Mouse (Mus musculus): ENCODE results near the gene Crygd. TPM values are rescaled to one million over a fixed set of nuclear protein-coding genes. Genes with fewer than 3 reads are reported as not detected.

Crygd gene
- not detected in 2 replicates for polyA plus RNA-seq (2015; fragmentation: Nextera tagmentation; extraction: Ambion mirVana)

- H3K36me3 ChIP-seq: no peaks in the 10 kb centered on the region
Measured at GRCm38 (mm10) chr1:65063352-65063751, at the start of gene Crygd. Crygd (minus strand) TSS chr1:65063452.

GRCm38 (mm10) chr1:65112807-65113196, 49.5 kb upstream of the Crygd start:
- H3K4me3 ChIP-seq: 0 out of 2 replicates have a peak overlapping the region, but pooled peaks have one; percentile 6
- no peaks in the 10 kb centered on the region for H3K27me3 ChIP-seq
- H3K36me3 ChIP-seq: no peaks in the 10 kb centered on the region
- no peak for ATAC-seq (ENCODE audit: insufficient number of reproducible peaks, insufficient read depth, low FRiP score, low TSS enrichment, low read depth)
- H3K4me2 ChIP-seq: peak overlapping the region; percentile 47
- H3K9ac ChIP-seq: no peak overlapping the region
- no peaks in the 10 kb centered on the region for H3K9me3 ChIP-seq
- H3K27ac ChIP-seq: no peak overlapping the region
- 52% methylated on average over 14 of the region's 14 CpGs for WGBS
- H3K4me1 ChIP-seq: no peaks in the 10 kb centered on the region

More at GRCm38 (mm10) chr1:65063352-65063751, at the start of gene Crygd:
- H3K27me3 ChIP-seq: no peaks in the 10 kb centered on the region
- H3K4me3 ChIP-seq: no peak within 1 kb of the TSS
- H3K4me2 ChIP-seq: no peak within 1 kb of the TSS
- no peaks in the 10 kb centered on the region for H3K4me1 ChIP-seq
- ATAC-seq (ENCODE audit: insufficient number of reproducible peaks, insufficient read depth, low FRiP score, low TSS enrichment, low read depth): no peak
- no peak within 1 kb of the TSS for H3K27ac ChIP-seq
- WGBS: 87% methylated on average over 8 of the region's 8 CpGs
- H3K9ac ChIP-seq: no peak within 1 kb of the TSS
- no peaks in the 10 kb centered on the region for H3K9me3 ChIP-seq

- no peak for ATAC-seq (ENCODE audit: insufficient number of reproducible peaks, insufficient read depth, low FRiP score, low TSS enrichment, low read depth)
- WGBS: 11% methylated on average over 8 of the region's 8 CpGs
- no peaks in the 10 kb centered on the region for H3K36me3 ChIP-seq
- H3K27ac ChIP-seq: no peak overlapping the region
- no peaks in the 10 kb centered on the region for H3K4me1 ChIP-seq
- peak overlapping the region; percentile 6; the same call in 1 of the 2 replicates for H3K4me3 ChIP-seq
- H3K4me2 ChIP-seq: peak overlapping the region; percentile 47
- H3K9ac ChIP-seq: no peak overlapping the region
- H3K27me3 ChIP-seq: no peaks in the 10 kb centered on the region
- no peaks in the 10 kb centered on the region for H3K9me3 ChIP-seq
Measured at GRCm38 (mm10) chr1:65112031-65112806, 49.0 kb upstream of the Crygd start.

DNA sequence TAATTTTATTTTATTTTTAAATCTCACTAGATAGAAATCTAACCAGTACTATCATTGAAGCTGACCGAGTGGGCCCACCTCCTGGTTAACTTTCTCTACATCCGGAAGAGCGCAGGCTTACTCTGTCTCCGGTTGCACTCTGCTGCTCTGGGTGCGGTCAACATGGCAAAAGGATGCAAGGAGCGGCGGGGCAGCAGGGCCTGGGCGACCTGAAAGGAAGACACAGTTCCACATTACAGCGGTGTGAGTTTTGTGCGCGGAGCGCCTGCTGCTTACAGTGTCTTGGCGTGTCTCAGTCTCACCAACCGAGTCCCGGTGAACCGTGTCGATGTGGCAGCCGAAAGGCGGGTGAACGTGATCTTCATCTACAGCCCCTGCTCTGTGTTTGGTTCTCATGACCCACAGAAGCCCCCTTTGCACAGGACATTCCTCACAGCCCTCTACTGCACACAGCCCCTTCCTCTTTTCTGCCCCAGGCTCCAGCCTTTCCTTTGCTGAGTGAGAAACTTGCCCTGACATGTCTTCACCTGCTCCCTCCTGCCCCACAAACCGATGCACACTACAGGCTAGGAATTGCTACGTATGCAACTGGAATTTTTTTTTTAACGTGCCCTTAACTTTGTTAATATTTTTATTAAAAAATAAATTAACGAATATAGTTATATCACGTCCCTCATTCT, 46.6 kb upstream of the Crygd start:
- no peak overlapping the region for H3K4me3 ChIP-seq
- H3K27ac ChIP-seq: no peak overlapping the region
- no peak for ATAC-seq (ENCODE audit: insufficient number of reproducible peaks, insufficient read depth, low FRiP score, low TSS enrichment, low read depth)
- no peaks in the 10 kb centered on the region for H3K36me3 ChIP-seq
- H3K4me1 ChIP-seq: no peaks in the 10 kb centered on the region
- no peaks in the 10 kb centered on the region for H3K27me3 ChIP-seq
- H3K9ac ChIP-seq: no peak overlapping the region
- H3K9me3 ChIP-seq: no peaks in the 10 kb centered on the region
- 74% methylated on average over 25 of the region's 25 CpGs for WGBS
- H3K4me2 ChIP-seq: no peak overlapping the region

DNA sequence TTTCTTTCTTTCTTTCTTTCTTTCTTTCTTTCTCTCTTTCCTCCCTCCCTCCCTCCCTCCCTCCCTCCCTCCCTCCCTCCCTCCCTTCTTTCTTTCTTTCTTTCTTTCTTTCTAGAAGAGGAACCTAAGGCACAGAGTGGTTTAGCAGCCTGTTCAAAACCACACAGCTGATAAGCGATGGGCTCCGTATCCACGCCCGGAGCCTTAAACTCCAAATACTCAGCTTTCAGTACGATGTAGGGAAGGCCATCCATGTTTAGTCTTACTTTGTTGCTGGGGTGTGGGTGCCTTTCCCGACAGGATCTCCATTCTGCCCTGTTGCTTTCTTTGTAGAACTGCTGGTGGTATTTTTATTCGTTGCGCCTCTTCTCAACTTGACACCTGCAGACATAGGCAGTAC, 45.9 kb upstream of the Crygd start:
- H3K4me2 ChIP-seq: no peak overlapping the region
- no peak for ATAC-seq (ENCODE audit: insufficient number of reproducible peaks, insufficient read depth, low FRiP score, low TSS enrichment, low read depth)
- H3K36me3 ChIP-seq: no peaks in the 10 kb centered on the region
- no peak overlapping the region for H3K9ac ChIP-seq
- WGBS: 92% methylated on average over 8 of the region's 8 CpGs
- no peaks in the 10 kb centered on the region for H3K27me3 ChIP-seq
- no peaks in the 10 kb centered on the region for H3K4me1 ChIP-seq
- H3K9me3 ChIP-seq: no peaks in the 10 kb centered on the region
- H3K4me3 ChIP-seq: no peak overlapping the region
- no peak overlapping the region for H3K27ac ChIP-seq

DNA sequence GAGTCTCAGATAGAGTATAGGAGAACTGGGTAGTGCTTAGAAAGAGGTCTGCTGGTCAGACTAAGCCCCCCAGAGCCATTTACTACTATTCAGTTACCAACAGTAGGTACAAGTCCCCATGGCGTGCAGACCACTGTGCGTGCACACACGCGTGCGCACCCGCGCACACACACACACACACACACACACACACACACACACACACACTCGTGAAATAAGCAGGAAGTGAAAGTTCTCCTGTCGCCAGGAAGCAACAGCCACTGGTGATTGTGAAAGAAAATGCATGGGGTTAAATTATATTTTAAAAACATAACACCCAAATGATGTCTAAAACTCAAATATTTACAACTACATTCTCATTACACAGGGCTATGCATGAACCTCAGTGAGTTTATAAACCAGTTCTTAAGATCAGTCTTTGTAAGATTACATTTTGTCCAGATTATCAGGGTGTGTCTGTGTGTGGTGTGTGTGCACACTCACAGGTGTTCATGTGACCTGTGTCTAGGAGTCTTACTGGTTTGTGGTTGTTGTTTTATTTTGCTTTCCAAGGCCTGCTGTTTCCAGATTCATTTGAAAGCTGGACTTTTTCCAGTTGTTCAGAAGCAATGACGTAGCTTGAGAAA, 44.5 kb upstream of the Crygd start:
- Histone ChIP-seq H3K4me2 (no peak overlapping the region), H3K27me3 (no peaks in the 10 kb centered on the region), H3K4me1 (no peaks in the 10 kb centered on the region), H3K9ac (no peak overlapping the region), H3K36me3 (no peaks in the 10 kb centered on the region), H3K9me3 (no peaks in the 10 kb centered on the region), H3K27ac (no peak overlapping the region), H3K4me3 (no peak overlapping the region)
- WGBS: 91% methylated on average over 10 of the region's 10 CpGs
- no peak for ATAC-seq (ENCODE audit: insufficient number of reproducible peaks, insufficient read depth, low FRiP score, low TSS enrichment, low read depth)

DNA sequence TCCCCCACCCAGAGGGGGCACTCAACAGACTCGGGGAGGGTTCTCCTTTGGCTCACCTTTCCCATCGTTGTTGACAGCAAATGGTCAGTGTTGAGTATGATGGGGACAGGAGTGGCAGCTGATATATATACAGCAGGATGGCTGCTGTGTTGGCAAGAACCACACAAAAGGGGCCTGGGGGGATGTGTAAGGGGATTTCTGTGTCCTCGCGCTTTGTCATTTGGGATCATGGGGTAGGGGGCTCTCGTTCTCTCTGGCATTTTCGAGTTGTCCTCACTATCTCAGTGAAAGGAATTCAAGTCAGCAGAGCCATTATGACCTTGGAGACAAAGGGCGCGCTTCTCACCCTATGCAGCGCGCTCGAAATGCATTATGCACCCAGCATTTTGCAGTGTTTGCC, 40.0 kb upstream of the Crygd start, which contains the start of gene Cryga:
Gene Cryga, minus strand, starts transcription at position 101 of the 400 bp plus-strand sequence.
- no peak within 1 kb of the TSS for H3K4me3 ChIP-seq
- 90% methylated on average over 11 of the region's 11 CpGs for WGBS
- no peaks in the 10 kb centered on the region for H3K4me1 ChIP-seq
- ATAC-seq (ENCODE audit: insufficient number of reproducible peaks, insufficient read depth, low FRiP score, low TSS enrichment, low read depth): no peak
- H3K36me3 ChIP-seq: no peaks in the 10 kb centered on the region
- H3K27ac ChIP-seq: no peak within 1 kb of the TSS
- H3K4me2 ChIP-seq: no peak within 1 kb of the TSS
- H3K9me3 ChIP-seq: no peaks in the 10 kb centered on the region
- no peaks in the 10 kb centered on the region for H3K27me3 ChIP-seq
- no peak within 1 kb of the TSS for H3K9ac ChIP-seq

DNA sequence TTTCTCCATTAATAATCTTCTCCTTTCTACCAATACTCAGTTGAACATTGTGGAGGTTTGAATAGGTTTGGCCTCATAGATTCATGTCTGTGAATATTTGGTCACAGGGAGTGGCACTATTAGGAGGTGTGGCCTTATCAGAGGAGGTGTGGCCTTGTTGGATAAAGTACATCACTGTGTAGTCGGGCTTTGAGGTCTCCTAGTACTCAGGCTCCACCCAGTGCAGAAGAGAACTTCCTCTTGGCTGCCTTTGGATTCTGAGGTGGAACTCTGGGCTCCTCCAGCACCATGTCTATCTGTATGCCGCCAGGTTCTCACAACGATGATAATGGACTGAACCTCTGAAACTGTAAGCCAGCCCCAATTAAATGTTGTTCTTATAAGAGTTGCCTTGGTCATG, 33.7 kb upstream of the Crygd start:
- no peaks in the 10 kb centered on the region for H3K36me3 ChIP-seq
- H3K27me3 ChIP-seq: no peaks in the 10 kb centered on the region
- H3K9me3 ChIP-seq: no peaks in the 10 kb centered on the region
- no peak overlapping the region for H3K9ac ChIP-seq
- no peak overlapping the region for H3K27ac ChIP-seq
- 83% methylated on average over 3 of the region's 3 CpGs for WGBS
- H3K4me2 ChIP-seq: no peak overlapping the region
- H3K4me1 ChIP-seq: no peaks in the 10 kb centered on the region
- ATAC-seq (ENCODE audit: insufficient number of reproducible peaks, insufficient read depth, low FRiP score, low TSS enrichment, low read depth): no peak; the same call in 1 of the 2 replicates
- H3K4me3 ChIP-seq: no peak overlapping the region

GRCm38 (mm10) chr1:65091566-65091965, 28.3 kb upstream of the Crygd start:
- Histone ChIP-seq H3K4me3 (no peak overlapping the region), H3K4me2 (no peak overlapping the region), H3K4me1 (no peaks in the 10 kb centered on the region), H3K27ac (no peak overlapping the region), H3K9ac (no peak overlapping the region), H3K36me3 (no peaks in the 10 kb centered on the region), H3K27me3 (no peaks in the 10 kb centered on the region), H3K9me3 (no peaks in the 10 kb centered on the region)
- ATAC-seq (ENCODE audit: insufficient number of reproducible peaks, insufficient read depth, low FRiP score, low TSS enrichment, low read depth): no peak
- WGBS: 78% methylated on average over 3 of the region's 3 CpGs

GRCm38 (mm10) chr1:65090370-65090769, 27.1 kb upstream of the Crygd start:
- Histone ChIP-seq H3K4me2 (no peak overlapping the region), H3K9me3 (no peaks in the 10 kb centered on the region), H3K4me3 (no peak overlapping the region), H3K27ac (no peak overlapping the region), H3K27me3 (no peaks in the 10 kb centered on the region), H3K9ac (no peak overlapping the region), H3K4me1 (no peaks in the 10 kb centered on the region), H3K36me3 (no peaks in the 10 kb centered on the region)
- ATAC-seq (ENCODE audit: insufficient number of reproducible peaks, insufficient read depth, low FRiP score, low TSS enrichment, low read depth): no peak
- WGBS: 70% methylated on average over 2 of the region's 2 CpGs

DNA sequence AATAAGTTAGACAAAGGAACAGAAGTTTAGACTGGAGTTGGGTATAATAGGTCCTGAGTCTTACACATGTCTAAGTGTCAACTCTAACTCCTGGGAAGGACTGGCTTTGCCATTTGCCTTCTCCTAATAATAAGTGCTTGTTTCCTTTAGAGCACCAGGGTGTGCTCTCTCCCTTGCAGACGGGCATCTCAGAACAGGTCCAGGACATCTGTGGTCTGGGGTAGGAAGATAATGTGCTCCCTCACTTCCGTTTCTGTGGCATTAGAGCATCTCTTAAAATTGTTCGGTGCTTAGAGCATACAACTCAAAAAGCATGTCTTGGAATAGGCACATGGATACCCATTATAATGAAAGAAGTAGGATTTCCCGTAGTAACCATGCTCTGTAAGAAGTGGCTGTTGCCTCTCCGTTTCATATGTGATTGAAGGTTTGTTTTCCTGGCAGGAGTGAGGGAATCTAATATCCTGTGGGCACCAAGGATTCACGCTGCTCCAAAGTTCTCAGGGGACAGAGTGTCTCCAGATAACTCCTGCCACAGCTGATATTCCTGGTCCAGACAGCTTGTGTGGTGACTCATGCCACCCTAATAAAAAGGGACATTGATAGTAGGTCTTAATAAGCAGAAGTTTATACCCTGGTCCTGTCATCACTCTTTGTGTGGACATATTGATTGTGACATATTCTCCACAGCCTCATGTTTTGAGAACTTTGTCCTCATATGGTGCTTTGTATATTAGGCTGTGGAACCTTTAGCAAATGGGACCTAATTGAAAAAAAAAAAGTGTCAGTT, 25.5 kb upstream of the Crygd start:
- no peaks in the 10 kb centered on the region for H3K27me3 ChIP-seq
- WGBS: 72% methylated on average over 6 of the region's 6 CpGs
- H3K36me3 ChIP-seq: no peaks in the 10 kb centered on the region
- no peaks in the 10 kb centered on the region for H3K9me3 ChIP-seq
- no peaks in the 10 kb centered on the region for H3K4me1 ChIP-seq
- no peak overlapping the region for H3K4me3 ChIP-seq
- ATAC-seq (ENCODE audit: insufficient number of reproducible peaks, insufficient read depth, low FRiP score, low TSS enrichment, low read depth): no peak
- H3K4me2 ChIP-seq: no peak overlapping the region
- H3K27ac ChIP-seq: no peak overlapping the region
- H3K9ac ChIP-seq: no peak overlapping the region
